Mouse (Mus musculus) embryo, embryonic 10.5 days (tissue): Measurements from ENCODE around the gene Sptbn1.

Experiments
- DNase-seq: peaks from one replicate; pipeline ENCODE4 v3.0.0-alpha.2; 2015; ENCODE audit warnings: low spot score

Sptbn1 gene

DNA sequence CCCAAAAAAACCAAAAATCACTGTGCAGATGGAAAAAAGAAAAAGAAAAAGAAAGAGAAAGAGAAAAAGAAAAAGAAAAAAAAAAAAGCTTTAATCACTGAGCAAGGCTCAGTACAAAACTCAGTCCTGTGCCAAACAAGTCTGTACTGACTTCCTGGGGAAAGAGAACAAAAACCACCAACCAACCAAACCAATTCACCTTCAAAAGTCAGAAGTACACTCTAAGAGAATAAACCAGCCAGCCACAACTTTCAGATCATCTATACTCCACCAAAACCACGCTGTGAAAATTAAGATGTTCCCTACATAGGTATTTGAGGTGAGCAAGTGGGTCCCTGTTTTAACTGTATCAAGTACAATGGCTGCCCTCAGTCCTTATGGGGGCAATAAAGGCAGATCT is 141.1 kb downstream of the Sptbn1 start:
- DNase-seq: no peak

DNA sequence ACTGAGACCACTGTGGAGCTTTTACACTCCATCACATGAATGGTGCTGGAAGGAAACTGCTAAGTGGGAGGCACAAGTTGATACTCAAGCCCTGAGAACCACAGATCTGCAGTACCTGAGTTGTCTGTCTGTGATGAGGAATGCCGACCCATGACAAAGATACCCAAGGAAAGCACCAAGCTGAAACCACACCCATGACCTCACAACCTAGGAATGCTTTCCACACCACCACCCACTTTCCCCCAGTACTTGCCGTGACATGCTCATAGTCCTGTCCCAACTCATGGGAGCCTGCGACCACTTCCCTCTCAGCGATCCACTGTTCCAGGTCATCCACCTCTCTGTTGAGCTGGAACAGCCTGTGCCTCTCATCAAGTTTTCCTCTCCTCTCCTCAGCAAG is 149.9 kb downstream of the Sptbn1 start:
- no peak for DNase-seq

DNA sequence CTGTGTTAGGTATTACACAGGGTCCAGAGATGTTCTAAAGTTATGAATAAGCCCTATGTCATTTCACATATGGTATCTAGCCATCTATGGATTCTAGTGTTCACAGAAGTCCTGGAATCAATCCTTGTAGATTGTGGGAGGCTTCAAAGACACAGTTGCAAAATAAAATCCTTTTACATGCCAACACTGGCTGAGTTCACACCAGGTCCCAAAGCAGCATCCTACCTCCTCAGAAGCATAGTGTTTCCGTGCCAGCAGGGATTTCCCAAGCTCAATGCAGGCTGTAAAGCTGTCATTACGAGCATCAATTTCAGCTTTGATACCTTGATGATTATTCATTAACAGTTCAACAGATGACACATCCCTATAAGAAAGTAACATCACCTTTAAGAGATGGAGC is 154.3 kb downstream of the Sptbn1 start:
- DNase-seq: no peak

DNA sequence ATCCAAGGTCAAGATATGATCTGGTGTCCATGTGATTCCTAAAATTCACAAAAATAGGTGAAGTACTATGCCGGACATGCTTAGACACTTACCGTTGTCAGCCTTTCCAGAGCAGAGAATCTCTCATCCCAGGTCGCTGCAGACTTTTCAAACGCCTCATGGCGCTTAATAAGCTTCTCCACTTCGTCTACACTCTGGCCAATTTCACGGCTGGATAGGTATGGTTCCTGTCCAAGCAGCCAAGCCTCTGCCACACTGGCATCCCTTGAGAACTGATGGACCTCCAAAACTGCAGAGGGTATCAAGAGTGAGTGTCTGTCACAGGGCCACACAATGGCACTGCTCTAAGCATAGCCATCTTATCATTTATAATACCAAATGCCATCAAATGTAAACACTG is 157.3 kb downstream of the Sptbn1 start:
- no peak for DNase-seq

DNA sequence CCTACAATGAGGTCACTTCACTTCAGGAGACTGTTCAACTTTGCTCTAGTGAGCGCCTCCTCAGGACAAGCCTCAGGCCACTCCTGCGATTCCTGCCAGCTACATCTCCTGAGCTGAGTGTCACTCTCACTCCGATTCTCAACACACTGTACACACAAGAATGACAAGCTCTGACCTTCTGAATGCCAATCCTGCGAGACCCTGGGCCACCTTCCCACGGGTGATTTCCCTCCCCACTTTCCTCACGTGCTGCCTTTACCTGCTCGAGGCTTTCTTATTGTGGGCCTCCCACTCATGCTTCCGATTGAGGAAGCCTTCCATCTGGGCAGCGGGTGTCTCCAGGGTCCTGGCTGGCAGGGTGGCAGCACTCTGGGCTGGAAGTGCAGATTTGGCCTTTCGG is 163.8 kb downstream of the Sptbn1 start:
- no peak for DNase-seq

DNA sequence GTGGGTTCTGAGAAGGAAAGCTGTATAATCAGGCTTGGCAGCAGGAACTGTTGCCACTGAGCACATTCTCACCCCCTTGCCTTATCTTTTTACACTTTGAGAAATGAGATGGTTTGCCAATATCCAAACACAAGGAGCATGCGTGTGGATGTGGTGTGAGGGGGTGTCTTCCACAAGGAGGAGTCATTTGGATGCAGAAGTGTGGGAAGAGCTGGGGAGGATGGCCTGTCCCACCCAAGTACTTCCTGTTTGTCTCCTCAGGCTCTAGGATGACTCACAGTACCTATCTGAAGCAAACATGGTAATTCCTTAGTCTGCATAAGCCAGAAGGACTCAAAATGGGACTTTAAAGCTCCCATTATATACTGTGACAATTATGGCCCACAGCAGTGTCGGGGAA is 165.4 kb downstream of the Sptbn1 start:
- DNase-seq: no peak

DNA sequence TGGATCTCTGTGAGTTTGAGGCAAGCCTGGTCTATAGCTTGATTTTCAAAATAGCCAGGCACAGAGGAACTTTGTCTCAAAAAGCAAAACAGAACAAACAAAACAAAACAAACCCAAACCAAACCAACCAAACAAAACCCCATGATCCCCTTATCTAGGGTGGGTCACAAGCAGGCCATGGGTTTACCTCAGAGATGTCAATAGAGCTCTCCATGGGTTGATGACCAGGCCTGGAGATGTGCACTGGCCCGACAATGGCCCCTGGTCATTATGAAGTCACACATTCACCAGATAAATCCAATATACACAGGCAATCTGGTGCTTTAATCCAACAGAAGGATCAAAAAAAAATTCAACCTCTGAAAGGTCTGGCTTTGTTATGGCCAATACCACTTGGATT is 166.2 kb downstream of the Sptbn1 start:
- no peak for DNase-seq

DNA sequence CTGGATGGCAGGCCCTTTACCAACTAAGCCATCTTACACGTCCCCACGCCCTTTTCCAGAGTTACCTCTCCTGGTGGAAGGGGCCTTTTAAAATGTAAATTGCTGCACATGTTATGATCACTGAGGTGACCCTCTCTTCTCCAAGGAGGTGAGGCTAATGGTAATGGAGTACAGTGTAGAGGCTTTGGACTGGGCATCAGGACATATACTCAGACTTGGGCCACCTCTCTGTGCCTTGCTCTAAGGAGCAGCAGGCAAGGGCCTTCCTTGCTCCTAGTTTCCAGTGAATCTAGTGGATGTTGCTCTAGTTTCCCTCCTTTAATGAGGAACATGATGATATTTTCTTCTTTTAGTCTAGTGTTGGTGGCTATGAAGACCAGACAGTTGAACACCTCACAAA is 166.8 kb downstream of the Sptbn1 start:
- no peak for DNase-seq

DNA sequence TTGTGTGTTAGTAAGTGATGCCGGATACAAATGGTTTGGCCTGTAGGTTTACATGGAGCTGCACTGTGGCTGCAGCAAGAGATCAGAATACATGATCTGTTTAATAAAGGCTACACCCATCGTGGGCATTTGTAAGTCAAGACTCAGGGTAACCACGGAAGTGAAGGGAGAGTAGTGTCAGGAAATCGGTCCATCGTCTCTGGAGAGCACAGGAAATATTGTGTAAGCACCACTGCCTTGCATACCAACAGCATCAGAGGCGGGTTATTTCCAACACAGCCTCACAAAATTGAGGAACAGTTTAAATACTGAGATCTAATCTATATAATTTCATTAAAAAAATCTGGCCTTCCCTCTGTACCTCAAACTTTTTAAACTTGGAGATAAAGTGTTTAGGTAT is 168.1 kb downstream of the Sptbn1 start:
- no peak for DNase-seq

DNA sequence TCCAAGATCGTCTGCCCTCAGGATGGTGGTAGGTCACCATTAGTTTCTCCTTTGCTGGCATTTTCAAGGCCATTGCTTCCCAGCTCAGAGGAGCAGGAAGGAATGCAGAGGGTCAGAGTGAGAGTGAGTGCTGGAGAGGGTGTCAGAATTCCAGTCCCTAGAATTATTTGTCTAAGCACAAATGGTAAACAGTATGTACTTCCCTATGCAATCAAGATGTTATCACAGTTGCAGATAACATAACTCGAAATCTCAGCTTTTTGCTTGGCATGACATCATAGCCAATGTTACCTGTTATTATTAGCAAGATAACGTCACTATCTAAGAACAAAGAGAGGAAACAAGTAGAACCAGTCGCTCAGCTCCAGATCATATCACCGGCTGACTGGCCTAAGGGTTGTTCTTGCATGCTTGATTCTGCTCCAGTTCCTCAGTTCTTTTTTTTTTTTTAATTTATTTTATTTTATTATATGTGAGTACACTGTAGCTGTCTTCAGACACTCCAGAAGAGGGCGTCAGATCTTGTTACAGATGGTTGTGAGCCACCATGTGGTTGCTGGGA is 172.7 kb downstream of the Sptbn1 start:
- no peak for DNase-seq

DNA sequence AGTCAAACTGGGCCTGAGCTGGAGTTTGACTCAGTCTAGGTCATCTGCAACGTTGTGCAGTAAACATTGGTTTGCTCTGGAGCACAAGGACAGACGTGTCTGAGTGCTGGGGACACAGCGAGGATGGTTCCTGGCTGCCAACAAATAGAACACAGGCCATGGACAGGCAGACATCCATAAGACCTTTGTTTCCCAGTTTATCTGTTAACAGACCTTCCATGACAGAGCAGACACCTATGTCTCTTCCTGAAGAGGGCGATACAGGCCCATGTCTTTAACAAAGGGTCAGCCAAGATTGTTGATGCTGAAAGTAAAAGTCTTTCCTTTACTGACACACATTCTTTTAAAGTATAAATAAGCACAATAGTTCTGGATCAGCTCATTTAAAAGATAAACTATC is 176.1 kb downstream of the Sptbn1 start:
- peak; percentile 30 for DNase-seq

DNA sequence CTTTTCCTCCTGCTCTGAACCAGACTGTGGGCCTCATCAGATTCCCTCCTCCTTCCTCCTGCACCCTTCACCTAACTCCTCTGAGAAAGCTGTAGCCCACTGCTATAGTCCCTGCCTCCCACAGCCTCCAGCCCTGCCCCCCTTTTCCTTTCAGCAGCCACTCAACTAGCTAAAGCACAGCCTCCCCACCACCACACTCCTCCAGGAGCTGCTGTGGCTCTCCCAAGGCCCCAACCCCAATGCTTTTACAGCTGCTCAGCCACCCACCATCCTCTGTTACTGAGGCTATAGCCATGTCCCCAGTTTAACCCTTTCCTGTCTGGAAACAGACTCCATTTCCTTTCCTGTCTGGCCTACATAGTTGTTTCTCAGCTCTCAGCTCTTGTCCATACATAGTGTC is 182.9 kb downstream of the Sptbn1 start:
- DNase-seq: peak; percentile 14

DNA sequence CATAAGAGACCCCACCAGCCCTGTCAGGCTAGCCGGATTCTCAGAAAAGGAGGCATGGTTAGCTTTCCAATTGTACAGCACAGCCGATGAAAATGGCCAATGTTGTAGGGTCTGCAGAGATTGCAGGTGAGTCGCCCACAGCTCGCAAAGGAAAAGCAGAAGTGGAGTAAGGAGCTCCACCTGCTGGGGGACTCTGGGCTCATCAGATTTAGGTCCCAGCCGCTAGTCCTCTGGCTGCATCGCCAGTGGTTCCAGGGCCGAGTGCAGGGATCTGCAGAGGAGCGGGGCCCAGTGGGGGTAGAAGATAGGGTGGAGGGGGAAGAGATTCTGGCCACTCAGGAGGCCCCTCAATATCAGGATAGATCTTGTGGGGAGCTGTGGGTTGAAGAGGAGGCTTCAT is 210.7 kb downstream of the Sptbn1 start:
- peak; percentile 32 for DNase-seq
